Mouse (Mus musculus): ENCODE results near the gene Abhd14b. TPM values are rescaled to one million over a fixed set of nuclear protein-coding genes. Genes with fewer than 3 reads are reported as not detected.
A peak's percentile ranks its signal among the peaks of the same experiment; 100 is the strongest.

Gene Abhd14b
- polyA plus RNA-seq, 1 experiment = 16.8 TPM

DNA sequence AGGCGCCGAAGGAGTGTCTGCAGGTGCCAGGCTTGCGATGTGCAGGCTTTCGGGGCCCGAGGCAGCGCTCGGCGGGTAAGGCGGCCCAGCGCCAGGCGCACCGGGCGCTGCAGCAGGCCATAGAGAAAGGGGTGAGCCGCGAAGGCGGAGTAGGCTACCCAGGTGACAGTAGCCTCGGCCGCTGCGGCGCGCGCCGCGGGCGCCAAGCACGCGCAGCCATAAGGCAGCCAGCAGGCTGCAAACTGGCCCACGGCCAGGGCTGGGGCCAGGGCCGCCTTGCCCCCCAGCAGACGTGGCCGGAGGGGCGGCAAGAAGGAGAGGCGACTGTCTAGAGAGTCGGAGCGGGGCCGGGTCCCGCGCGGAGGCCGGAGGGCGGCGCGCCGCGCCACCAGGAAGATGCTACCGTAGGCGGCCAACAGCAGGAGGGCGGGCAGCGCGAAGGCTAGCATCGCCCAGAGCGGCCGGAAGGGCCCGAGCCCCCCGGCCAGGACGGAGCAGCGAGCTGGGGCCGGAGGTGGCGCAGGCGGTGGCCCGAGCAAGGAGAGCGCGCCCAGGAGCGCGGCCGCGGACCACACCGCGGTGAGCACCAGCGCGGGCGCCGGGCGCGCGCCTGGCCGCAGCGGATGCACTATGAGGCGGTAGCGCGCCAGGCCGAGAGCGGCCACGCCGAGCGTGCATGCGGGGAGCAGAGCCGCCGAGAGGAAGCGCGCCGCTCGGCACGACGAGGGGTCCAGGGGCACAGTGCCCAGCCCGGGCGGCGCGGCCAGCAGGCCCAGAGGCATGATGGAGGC, 17.7 kb downstream of the Abhd14b start:
- Histone ChIP-seq H3K27ac (ENCODE audit: insufficient read depth, low read length) (no peak overlapping the region), H3K4me3 (ENCODE audit: insufficient read depth, low read length) (no peak overlapping the region), H3K4me1 (ENCODE audit: control insufficient read depth, insufficient read depth, low read length) (no peaks in the 10 kb centered on the region)
- TF ChIP-seq CTCF (IDR thresholded peaks at IDR 0.05; ENCODE audit: borderline replicate concordance, insufficient read depth, low read length) (no peak), POLR2A (IDR thresholded peaks at IDR 0.05; ENCODE audit: low read depth, low read length) (no peak)

DNA sequence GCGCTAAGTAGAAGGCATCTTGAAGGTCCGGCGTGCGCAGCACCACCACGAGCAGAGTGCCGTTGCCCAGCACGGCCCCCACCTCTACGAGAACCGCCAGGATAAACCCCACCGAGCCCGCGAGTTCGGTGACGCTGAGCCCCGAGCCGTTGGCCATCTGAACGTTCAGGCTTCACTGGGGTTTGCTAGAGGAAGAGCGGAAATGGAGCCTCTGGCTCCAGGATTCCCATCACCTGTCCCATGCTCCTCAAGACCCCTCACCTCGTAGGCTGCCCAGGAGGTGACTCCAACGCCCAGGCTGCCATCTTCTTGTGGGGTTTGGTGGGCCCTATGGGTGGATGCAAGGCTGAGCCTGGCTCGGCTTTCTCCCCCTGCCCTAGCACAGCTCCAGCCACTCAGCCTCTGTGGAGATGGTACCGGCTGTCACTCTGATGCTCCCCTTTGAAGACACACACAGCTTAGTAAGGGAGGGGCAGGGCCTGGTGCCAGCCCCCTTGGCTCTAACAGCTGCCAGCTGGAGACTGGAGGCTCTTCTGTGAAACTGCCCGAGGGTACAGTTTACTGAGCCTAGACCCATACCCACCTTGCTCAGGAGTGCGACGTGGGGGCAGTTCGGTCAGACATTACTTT, 18.4 kb downstream of the Abhd14b start, which contains the start of gene Gpr62:
Gene Gpr62 (minus strand): TSS at position 368 of the 630 bp plus-strand sequence.
- no peak within 1 kb of the TSS for H3K27ac ChIP-seq (ENCODE audit: insufficient read depth, low read length)
- no peaks in the 10 kb centered on the region for H3K4me1 ChIP-seq (ENCODE audit: control insufficient read depth, insufficient read depth, low read length)
- no peak within 1 kb of the TSS for H3K4me3 ChIP-seq (ENCODE audit: insufficient read depth, low read length)
- no peak for TF ChIP-seq POLR2A (IDR thresholded peaks at IDR 0.05; ENCODE audit: low read depth, low read length)
- TF ChIP-seq CTCF (IDR thresholded peaks at IDR 0.05; ENCODE audit: borderline replicate concordance, insufficient read depth, low read length) = no peak

DNA sequence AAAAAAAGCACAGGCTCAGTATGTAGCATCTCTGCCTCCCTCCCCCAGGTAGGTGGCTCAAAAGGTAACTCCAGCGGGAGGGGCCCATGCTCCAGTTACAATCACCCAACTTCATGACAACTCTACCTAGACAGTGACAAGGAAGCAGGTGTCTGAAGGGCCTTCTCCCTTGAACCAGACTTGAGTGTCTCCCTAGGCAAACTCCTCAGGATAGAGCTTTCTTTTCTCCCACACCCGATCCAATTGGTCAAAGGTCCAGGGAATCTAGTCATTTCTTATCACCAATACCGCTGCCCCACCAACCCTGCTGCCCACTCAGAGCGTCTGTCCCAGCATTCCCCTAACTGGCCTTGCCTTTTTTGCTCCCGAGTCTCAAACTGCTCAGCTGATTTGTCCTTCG, 19.5 kb downstream of the Abhd14b start:
- no peaks in the 10 kb centered on the region for H3K4me1 ChIP-seq (ENCODE audit: control insufficient read depth, insufficient read depth, low read length)
- no peak overlapping the region for H3K4me3 ChIP-seq (ENCODE audit: insufficient read depth, low read length)
- TF ChIP-seq POLR2A (IDR thresholded peaks at IDR 0.05; ENCODE audit: low read depth, low read length) (no peak), CTCF (IDR thresholded peaks at IDR 0.05; ENCODE audit: borderline replicate concordance, insufficient read depth, low read length) (no peak)
- H3K27ac ChIP-seq (ENCODE audit: insufficient read depth, low read length) = no peak overlapping the region

DNA sequence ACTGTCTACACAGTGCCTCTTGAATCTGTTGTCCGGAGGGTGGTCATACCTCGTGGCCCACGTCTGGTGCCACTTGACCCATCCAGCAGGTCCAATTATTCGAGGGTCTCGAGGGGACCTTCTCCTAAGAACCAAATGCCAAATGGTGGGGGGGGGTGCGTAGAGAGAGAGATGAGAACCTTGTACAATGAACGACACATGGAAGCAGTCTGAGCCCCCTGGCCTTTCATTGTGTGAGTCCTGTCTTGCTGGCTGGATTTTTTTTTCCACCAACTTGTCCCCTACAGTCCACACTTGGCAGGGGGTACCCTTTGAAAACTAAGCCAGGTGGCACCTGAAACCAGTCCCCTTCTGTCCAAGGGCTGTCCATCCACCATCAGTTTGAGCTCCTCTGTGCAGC, 20.5 kb downstream of the Abhd14b start:
- Histone ChIP-seq H3K27ac (ENCODE audit: insufficient read depth, low read length) (no peak overlapping the region), H3K4me1 (ENCODE audit: control insufficient read depth, insufficient read depth, low read length) (peaks cover 6% of the 10 kb centered on the region), H3K4me3 (ENCODE audit: insufficient read depth, low read length) (no peak overlapping the region)
- TF ChIP-seq POLR2A (IDR thresholded peaks at IDR 0.05; ENCODE audit: low read depth, low read length) = no peak
- TF ChIP-seq CTCF (IDR thresholded peaks at IDR 0.05; ENCODE audit: borderline replicate concordance, insufficient read depth, low read length) = no peak

DNA sequence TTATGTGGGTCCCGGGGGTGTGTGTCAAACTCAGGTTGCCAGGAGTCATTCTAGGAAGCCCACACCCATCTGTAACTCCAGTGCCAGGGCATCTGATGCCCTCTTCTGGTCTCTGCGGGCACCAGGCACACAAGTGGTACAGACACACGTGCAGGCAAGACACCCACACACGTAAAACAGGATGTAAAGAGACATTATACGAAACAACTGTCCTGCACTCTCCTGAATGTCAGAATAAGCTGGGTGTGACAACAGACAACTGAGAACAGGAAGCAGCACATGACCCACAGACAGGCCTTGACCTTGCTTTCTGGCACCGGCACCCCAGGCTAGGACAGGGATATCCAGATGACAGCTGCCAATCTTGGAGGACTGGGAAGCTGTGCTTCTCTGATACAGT, 22.1 kb downstream of the Abhd14b start:
- TF ChIP-seq POLR2A (IDR thresholded peaks at IDR 0.05; ENCODE audit: low read depth, low read length) (peak; percentile 51; the same call in 1 of the 2 replicates), CTCF (IDR thresholded peaks at IDR 0.05; ENCODE audit: borderline replicate concordance, insufficient read depth, low read length) (peak; percentile 30; the same call in 1 of the 2 replicates)
- H3K4me3 ChIP-seq (ENCODE audit: insufficient read depth, low read length) = no peak overlapping the region
- H3K27ac ChIP-seq (ENCODE audit: insufficient read depth, low read length) = no peak overlapping the region
- H3K4me1 ChIP-seq (ENCODE audit: control insufficient read depth, insufficient read depth, low read length) = peaks cover 6% of the 10 kb centered on the region

DNA sequence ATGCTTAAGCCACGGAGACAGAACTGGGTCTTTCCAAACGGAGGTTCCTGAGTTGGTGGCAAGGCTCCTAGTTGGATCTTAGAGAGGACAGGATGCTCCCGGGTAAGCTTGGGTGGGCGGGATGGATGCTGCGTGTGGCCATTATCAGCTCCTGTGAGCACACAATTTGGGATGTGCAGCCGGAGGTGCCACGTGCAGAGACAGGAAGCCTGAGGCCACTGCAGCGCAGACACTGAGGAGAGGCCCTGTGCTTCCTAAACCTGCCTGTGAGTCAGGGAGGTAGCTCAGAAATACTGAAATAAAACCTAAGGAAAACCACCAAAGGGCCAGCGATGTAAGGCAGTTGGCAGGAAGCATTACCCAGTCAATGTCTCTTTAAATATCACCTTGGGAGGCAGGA, 22.5 kb downstream of the Abhd14b start:
- no peak for TF ChIP-seq CTCF (IDR thresholded peaks at IDR 0.05; ENCODE audit: borderline replicate concordance, insufficient read depth, low read length)
- TF ChIP-seq POLR2A (IDR thresholded peaks at IDR 0.05; ENCODE audit: low read depth, low read length) = peak; percentile 35; the same call in 1 of the 2 replicates

DNA sequence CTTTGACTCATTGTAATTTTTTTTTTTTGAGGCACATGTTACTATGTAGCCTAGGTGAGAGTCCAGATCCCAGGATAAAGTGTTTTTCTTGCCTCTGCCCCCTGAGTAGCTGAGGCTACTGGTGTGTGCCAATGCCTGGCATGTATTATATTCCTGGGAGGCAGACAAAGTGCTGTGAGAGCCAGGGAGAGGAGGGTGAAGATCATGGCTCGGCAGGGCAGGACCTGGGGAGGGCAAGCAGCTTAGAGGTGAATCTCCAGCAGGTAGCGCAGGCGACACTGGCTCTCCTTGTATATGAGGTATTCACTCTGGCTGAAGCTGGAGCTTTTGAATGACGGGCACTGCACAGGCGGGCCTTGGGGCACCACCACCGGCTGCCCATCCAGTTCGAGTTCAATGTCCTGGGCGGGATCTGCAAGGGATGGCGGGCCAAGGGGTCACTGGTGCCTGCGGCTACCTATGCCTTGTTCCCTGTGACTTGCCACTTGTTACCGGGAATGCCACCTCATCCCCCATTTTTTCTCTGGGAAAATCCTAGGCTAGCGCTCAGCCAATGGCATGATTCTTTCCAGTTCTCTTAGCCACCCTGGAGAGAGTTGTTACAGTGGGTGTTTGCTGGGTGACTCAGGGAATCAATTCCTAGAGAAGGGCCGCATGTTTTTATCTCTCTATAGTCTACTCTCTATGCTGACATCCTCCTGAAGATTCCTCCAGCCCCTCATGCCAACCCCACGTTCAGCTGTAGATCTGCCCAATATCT, 23.9 kb downstream of the Abhd14b start:
- Histone ChIP-seq H3K4me1 (ENCODE audit: control insufficient read depth, insufficient read depth, low read length) (peaks cover 6% of the 10 kb centered on the region), H3K27ac (ENCODE audit: insufficient read depth, low read length) (no peak overlapping the region), H3K4me3 (ENCODE audit: insufficient read depth, low read length) (no peak overlapping the region)
- TF ChIP-seq POLR2A (IDR thresholded peaks at IDR 0.05; ENCODE audit: low read depth, low read length) (no peak; the same call in 1 of the 2 replicates), CTCF (IDR thresholded peaks at IDR 0.05; ENCODE audit: borderline replicate concordance, insufficient read depth, low read length) (no peak)

More for the DNA sequence above, 22.5 kb downstream of the Abhd14b start:
- Histone ChIP-seq H3K27ac (ENCODE audit: insufficient read depth, low read length) (no peak overlapping the region), H3K4me3 (ENCODE audit: insufficient read depth, low read length) (no peak overlapping the region), H3K4me1 (ENCODE audit: control insufficient read depth, insufficient read depth, low read length) (peaks cover 6% of the 10 kb centered on the region)

DNA sequence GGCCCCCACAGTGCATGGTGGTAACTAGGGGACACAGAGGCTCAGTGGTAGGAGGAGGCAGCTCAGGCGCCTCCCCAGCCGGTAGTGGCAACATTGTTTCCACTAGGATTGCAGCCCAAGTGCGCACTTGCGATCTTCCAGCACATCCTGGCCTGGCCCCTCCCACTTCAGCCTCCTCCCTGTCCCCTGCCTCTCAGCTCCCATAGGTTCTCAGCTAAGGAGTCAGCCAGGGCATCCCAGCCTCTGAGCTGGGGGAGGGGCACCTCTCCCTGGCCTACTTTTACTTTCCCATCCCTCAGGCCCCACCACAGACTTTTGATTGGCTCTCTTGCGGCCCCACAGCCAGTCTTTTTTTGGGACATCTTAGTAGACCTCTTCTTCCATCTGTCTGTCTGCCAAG, 24.6 kb downstream of the Abhd14b start:
- peaks cover 6% of the 10 kb centered on the region for H3K4me1 ChIP-seq (ENCODE audit: control insufficient read depth, insufficient read depth, low read length)
- TF ChIP-seq POLR2A (IDR thresholded peaks at IDR 0.05; ENCODE audit: low read depth, low read length) (peak; percentile 33; the same call in 1 of the 2 replicates), CTCF (IDR thresholded peaks at IDR 0.05; ENCODE audit: borderline replicate concordance, insufficient read depth, low read length) (no peak)
- H3K27ac ChIP-seq (ENCODE audit: insufficient read depth, low read length) = peak overlapping the region; percentile 31; the same call in 1 of the 2 replicates
- no peak overlapping the region for H3K4me3 ChIP-seq (ENCODE audit: insufficient read depth, low read length)

DNA sequence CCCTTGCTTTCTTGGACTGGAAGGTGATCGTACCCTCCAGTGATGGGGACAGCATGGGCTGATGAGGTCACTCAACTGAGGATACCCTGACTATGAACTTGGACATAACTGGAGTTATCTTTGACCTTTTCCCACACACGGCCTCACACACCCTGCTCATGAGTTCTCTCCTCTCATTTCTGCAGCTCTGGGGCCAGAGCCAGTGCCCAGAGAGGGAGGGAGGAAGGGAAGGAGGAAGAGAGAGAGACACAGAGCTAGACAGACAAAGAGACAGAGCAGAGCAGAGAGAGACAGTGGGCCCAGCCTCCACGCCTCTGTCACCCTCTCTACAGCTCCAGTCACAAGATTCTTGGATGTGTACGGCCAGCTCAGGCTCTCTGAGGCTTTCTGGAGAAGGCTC, 25.1 kb downstream of the Abhd14b start:
- TF ChIP-seq CTCF (IDR thresholded peaks at IDR 0.05; ENCODE audit: borderline replicate concordance, insufficient read depth, low read length) = no peak
- TF ChIP-seq POLR2A (IDR thresholded peaks at IDR 0.05; ENCODE audit: low read depth, low read length) = no peak
- H3K27ac ChIP-seq (ENCODE audit: insufficient read depth, low read length) = peak overlapping the region; percentile 31

More for the DNA sequence above, 25.1 kb downstream of the Abhd14b start:
- H3K4me3 ChIP-seq (ENCODE audit: insufficient read depth, low read length) = no peak overlapping the region
- H3K4me1 ChIP-seq (ENCODE audit: control insufficient read depth, insufficient read depth, low read length) = peaks cover 6% of the 10 kb centered on the region

Data from embryonic fibroblast, embryonic 13.5 days (primary cell).